ENCODE assay signal across 9 mouse cellular contexts in the genomic region with DNA sequence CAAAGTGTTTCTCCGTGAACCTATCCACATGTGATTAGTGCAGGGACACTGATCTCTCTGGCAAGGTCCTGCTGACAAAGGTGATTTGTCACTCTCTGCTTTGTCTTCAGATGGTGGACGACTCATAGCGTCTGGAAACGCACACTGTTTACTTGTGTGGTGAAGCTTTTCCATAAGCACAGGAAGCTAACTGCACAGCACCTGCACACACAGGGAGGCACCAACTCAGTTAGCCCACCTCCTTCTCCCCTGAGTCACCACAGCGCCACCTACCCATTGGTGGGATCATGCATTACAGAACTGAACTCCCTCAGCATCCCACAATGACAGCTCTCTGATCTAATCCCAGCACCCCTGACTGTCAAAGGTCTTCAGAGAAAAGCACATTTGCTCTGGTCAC.
A peak's percentile ranks its signal among the peaks of the same experiment; 100 is the strongest.
DNase-seq lines count a peak whose midpoint lies in the region; ATAC-seq lines count a peak whose summit lies in the region.
"Had no signal": no experiment of that assay in that cellular context is flagged by ENCODE, and none has a peak within 500 bp of the region (broad histone marks: within the 10 kb centered on the region; RNA-seq: fewer than 3 reads in every experiment).

No protein-coding gene starts in this region.

- DNase-seq in kidney, postnatal 4 days = peak; percentile 43 to 45
- DNase-seq in kidney, adult 8-10 months = no peak
- DNase-seq in NIH3T3 (ENCODE audit: low read depth) = peak; percentile 74
- peak; percentile 51 for DNase-seq in naive thymus-derived CD4-positive, alpha-beta T cell, adult 2 months (ENCODE audit: low read depth)
- no peak for DNase-seq in spleen, postnatal 10 days (ENCODE audit: low spot score in 2 of 2)
- DNase-seq in left cerebral cortex, postnatal 36 days (ENCODE audit: low spot score in 2 of 2) = no peak
- DNase-seq in gastrocnemius, postnatal 14 days = no peak

- intact Hi-C loops in left cerebral cortex, postnatal 36 days (cut with DNase I) = no loop called here
- intact Hi-C loops in gastrocnemius, postnatal 14 days (cut with DNase I; ENCODE audit: low total_unique reads) = no loop called here

- ATAC-seq in CD4-positive, CD25-positive, alpha-beta regulatory T cell, adult 4 months = peak; percentile 67
- ATAC-seq: intestine, embryonic 15.5 days had no signal

Comparison
In these comparisons a context has a peak if more than half of its experiments do, and no peak if none do; other contexts are left out.
1. DNase-seq: peak in kidney, postnatal 4 days (2 of 2), NIH3T3 (single experiment) and naive thymus-derived CD4-positive, alpha-beta T cell, adult 2 months (single experiment); none in kidney, adult 8-10 months (0 of 2), spleen, postnatal 10 days (0 of 2), left cerebral cortex, postnatal 36 days (0 of 2) and gastrocnemius, postnatal 14 days (single experiment).